In genomic region chr6:97292894-97293293, GRCm38 (mm10) we compare ENCODE assay signal across 14 mouse cellular contexts. TPM values are rescaled to one million over a fixed set of nuclear protein-coding genes. Genes with fewer than 3 reads are reported as not detected.
"Had no signal": no experiment of that assay in that cellular context is flagged by ENCODE, and none has a peak within 500 bp of the region (broad histone marks: within the 10 kb centered on the region; RNA-seq: fewer than 3 reads in every experiment).

No protein-coding gene starts in this region.

- H3K27ac ChIP-seq: intestine, embryonic 15.5 days; kidney, postnatal 0 days; left cerebral cortex, adult 2 months; limb, embryonic 10.5 days; liver, embryonic 14.5 days; midbrain, embryonic 12.5 days; neural tube, embryonic 13.5 days had no signal

- H3K4me3 ChIP-seq: intestine, embryonic 15.5 days; left cerebral cortex, adult 2 months; limb, embryonic 10.5 days; midbrain, embryonic 12.5 days; neural tube, embryonic 13.5 days had no signal

- H3K27me3 ChIP-seq: intestine, embryonic 15.5 days; midbrain, embryonic 12.5 days; neural tube, embryonic 13.5 days had no signal

- H3K9me3 ChIP-seq: intestine, embryonic 15.5 days; limb, embryonic 10.5 days; midbrain, embryonic 12.5 days; neural tube, embryonic 13.5 days had no signal

- H3K4me2 ChIP-seq: intestine, embryonic 15.5 days; midbrain, embryonic 12.5 days; neural tube, embryonic 13.5 days had no signal

- ATAC-seq: midbrain, embryonic 16.5 days had no signal

- H3K9ac ChIP-seq: intestine, embryonic 15.5 days; liver, embryonic 14.5 days; midbrain, embryonic 12.5 days; neural tube, embryonic 13.5 days had no signal

- DNase-seq: kidney, adult 9 months; kidney, postnatal 4 days; right cerebral cortex, postnatal 14 days; thymus, postnatal 4 days had no signal

RNA-seq across cellular contexts. Expression of gene Lmod3, which starts 40.3 kb away (rescaled TPM):
- total RNA-seq: layer of hippocampus, postnatal 14 days; left cerebral cortex, adult 2 months; megakaryocyte, adult 5-6 weeks had no signal
- polyA plus RNA-seq: liver, embryonic 14.5 days; midbrain, embryonic 12.5 days; midbrain, embryonic 16.5 days had no signal
